Mouse (Mus musculus) gastrocnemius, postnatal 4 days (tissue): ENCODE measurements at regions not wholly inside any gene's neighbourhood (a gene's known extent, or its start where the extent isn't known, plus 50 kb on each side); places are given as distances from the start of the nearest gene placed in this dataset.
A peak's percentile ranks its signal among the peaks of the same experiment; 100 is the strongest.
"Not testable (repeated sequence)": the region's sequence is repeated elsewhere in the genome, so short reads cannot be mapped to it uniquely, and the experiment has no call there.

Source experiments
- DNase-seq, 2 experiments: peaks; one replicate each; pipeline ENCODE4 v3.0.0; 2021 to 2022; ENCODE audit warnings: low spot score in 2 of 2, mixed read lengths in 2 of 2

- no peak for DNase-seq
Observed at GRCm38 (mm10) chr12:64137997-64138396, 336.5 kb downstream of the Fscb start.

GRCm38 (mm10) chr12:64116438-64116837 lies 358.1 kb downstream of the Fscb start:
- no peak for DNase-seq

GRCm38 (mm10) chr12:64114476-64114875 lies 360.0 kb downstream of the Fscb start:
- DNase-seq, result no peak

- peak in 1 of 2 experiments; percentile 15 for DNase-seq
Observed at GRCm38 (mm10) chr12:64104214-64104613, 370.3 kb downstream of the Fscb start.

GRCm38 (mm10) chr12:64076789-64077188 lies 397.7 kb downstream of the Fscb start:
- DNase-seq, result no peak

- DNase-seq, result no peak
Observed at GRCm38 (mm10) chr12:64045528-64045927, 429.0 kb downstream of the Fscb start.

- DNase-seq, result not testable (repeated sequence)
Observed at GRCm38 (mm10) chr12:64008631-64009030, 465.9 kb downstream of the Fscb start.
